Mouse (Mus musculus): ENCODE data around the gene Supt16.
A peak's percentile ranks its signal among the peaks of the same experiment; 100 is the strongest.

Gene Supt16

GRCm38 (mm10) chr14:52146540-52146939, 50.7 kb downstream of the Supt16 start:
- DNase-seq (ENCODE audit: low read depth), result peak; percentile 44

DNA sequence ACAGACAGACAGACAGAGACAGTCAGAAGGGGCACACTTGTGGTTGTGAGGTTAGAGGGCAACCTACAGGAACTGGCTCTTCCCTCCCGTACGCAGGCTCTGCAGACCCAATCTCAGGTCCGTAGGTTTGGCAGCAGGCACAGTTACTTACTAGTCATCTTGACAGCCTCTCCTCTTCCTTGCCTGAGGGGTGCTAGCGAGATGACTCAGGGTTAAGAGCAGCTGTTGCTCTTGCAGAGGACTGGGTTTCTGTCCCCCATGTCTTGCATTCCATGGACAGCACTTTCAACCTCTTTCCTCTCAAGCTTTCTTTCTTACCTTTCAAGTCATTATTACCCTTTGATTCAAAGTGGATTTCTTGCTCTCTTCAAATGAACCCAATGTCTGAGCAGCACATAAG, 53.1 kb downstream of the Supt16 start:
- DNase-seq (ENCODE audit: low read depth), result peak; percentile 40

DNA sequence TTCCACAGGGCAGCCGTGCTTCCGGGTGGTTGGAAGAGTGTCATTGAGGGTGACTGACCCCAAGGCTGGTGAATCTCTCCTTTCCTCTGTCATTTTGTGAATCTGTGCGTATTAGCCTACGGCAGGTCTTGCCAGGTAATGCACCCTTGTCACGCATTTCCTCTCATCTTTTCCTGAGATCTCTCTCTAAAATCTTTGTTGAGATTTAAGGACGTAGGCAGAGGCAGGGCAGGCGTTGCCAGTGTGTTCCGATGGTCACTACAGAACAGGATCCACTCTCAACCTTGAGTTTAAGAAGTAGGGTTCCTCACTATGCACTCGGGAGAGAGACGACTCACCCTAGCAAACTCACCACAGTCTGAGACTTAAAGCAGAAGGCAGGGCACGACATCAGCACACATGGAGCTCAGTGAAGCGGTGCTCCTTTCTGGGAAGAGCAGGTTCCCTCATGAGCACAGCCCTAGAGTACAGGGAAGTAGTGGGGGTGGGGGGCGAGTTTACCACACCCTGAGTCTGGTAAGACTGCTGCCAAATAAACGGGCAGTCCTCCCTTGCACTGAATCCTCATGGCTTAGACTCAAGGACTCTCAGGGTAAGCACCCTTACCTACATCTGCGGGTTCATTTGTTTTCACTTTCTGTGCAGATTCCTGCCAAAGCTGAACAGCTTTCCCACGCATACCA, 55.6 kb downstream of the Supt16 start:
- peak; percentile 42 for DNase-seq (ENCODE audit: low read depth)

- peak; percentile 50 for DNase-seq (ENCODE audit: low read depth)
These were observed 56.4 kb downstream of the Supt16 start for GRCm38 (mm10) chr14:52140577-52141444.

DNA sequence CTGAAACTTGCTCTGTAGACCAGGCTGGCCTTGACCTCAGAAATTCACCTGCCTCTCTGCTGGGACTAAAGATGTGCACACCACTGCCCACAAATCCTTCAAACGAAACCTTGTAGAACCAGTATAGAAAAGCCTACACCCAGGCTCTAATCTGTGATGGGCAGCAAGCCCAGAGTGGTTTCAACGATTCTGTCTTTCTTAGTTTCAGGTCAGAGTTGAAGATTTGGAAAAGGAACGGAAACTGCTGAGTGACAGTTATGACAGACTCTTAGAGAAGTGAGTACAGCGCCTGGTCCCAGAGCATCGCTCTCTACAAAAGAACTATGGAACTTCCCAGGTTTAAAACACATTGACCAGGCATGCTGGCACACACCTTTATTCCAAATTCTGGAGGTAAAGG, 63.6 kb downstream of the Supt16 start:
- no peak for DNase-seq (ENCODE audit: low read depth)

- DNase-seq (ENCODE audit: low read depth), result no peak
These were observed 72.6 kb downstream of the Supt16 start for GRCm38 (mm10) chr14:52124636-52125035.

GRCm38 (mm10) chr14:52123918-52124317, 73.3 kb downstream of the Supt16 start:
- peak; percentile 87 for DNase-seq (ENCODE audit: low read depth)

DNA sequence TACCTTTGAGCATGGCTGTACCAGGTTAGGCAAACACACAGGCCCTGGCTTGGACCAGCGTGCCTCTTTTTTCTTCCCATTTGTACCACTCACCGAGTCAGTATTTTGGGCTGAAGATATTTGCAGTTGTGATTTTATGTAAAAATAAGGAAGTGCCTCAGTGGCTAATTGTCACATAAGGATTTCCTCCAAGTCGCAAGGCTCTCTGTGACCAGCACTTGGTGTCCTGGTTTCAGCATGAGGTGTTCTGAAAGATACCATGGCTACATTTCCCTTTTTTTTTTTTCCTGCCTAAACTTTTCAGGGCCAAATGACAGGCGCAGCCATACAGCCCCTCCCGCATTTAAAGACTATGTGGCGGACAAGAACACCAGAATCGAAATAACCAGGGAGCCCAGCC, 77.0 kb downstream of the Supt16 start:
- no peak for DNase-seq (ENCODE audit: low read depth)

- DNase-seq (ENCODE audit: low read depth), result no peak
These were observed 78.2 kb downstream of the Supt16 start for GRCm38 (mm10) chr14:52118823-52119608.

DNA sequence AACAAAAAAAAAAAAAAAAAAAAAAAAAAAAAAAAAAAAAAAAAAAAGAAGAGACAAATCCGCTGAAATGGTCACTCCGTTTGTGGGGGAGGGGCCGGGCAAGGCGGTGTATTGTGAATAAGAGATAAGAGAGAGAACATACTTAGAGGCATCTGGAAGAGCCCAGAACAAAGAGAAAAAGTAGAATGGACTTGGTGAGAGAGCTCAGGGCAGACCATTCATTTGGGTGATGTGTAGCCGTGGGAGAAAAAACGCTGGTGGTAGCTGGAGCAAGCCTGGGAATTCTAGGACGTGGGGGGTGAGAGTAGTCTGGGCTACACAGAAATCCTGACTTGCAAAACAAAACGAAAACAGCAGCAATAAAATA, 78.8 kb downstream of the Supt16 start:
- DNase-seq (ENCODE audit: low read depth), result no peak

DNA sequence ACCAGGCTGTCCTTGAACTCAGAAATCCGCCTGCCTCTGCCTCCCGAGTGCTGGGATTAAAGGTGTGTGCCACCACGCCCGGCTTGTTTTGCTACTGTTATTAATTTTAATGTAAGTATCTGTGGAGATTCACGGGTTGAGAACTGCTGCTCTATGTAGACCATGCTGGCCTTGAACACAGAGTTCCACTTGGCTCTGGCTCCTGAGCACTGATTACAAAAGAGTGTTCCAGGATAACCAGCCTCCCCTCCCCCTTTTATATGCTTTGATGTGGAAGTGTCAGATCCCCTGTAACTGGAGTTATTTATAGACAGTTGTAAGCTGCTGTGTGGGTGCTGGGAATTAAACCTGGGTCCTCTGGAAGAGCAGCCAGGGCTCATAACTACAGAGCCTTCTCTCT, 80.0 kb downstream of the Supt16 start:
- no peak for DNase-seq (ENCODE audit: low read depth)

DNA sequence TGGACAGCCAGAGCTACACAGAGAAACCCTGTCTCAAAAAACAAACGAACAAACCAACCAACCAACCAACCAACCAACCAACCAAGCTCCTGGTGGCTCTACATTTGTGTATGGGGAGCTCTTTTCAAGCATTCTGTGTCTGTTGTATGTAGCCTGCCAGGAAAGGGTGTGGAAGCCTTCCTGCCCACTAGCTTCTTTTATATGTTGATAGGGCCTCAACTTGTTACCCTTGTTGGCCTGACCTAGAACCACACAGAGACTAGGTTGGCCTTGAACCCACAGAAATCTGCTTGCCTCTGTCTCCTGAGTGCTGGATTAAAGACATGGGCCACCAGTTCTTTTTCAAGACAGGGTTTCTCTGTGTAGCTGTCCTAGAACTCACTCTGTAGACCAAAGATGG, 83.1 kb downstream of the Supt16 start:
- DNase-seq (ENCODE audit: low read depth), result no peak

Data from NIH3T3 (cell line).